Mouse (Mus musculus): Measurements from ENCODE around the gene Nxph1.

DNA sequence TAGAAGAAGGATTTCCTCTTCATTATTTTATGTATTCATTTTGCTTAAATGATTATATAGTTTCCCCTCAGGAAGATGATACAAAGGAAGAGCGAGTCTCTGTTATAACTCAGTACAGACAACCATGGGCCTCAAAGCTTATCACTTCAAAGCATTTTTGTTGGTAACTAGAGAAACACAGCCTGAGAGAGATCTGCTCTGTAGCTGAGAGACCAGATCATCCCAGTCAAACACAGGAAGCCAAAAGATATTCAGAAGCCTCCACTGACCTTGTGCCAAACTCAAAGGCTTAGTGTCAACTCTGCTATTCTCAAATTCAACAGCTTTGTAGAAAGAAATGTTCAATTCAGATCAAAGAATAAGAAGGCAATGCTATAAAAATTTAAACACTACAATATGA lies 319.8 kb downstream of the Nxph1 start:
- no peak for TF ChIP-seq TCF12 (IDR thresholded peaks at IDR 0.05; ENCODE audit: low read depth, low read length)
- no peak for TF ChIP-seq POLR2AphosphoS2 (IDR thresholded peaks at IDR 0.05; ENCODE audit: low read length)
- no peak for TF ChIP-seq GABPA (IDR thresholded peaks at IDR 0.05; ENCODE audit: low read depth, low read length)
- TF ChIP-seq CHD2 (IDR thresholded peaks at IDR 0.05; ENCODE audit: low read length) = no peak
- no peak for TF ChIP-seq POLR2AphosphoS5 (IDR thresholded peaks at IDR 0.05; ENCODE audit: borderline replicate concordance, low read depth, low read length)

Data from MEL (cell line).